Mouse (Mus musculus) neural tube, embryonic 13.5 days (tissue): ENCODE data around the gene Gm17409. TPM values are rescaled to one million over a fixed set of nuclear protein-coding genes. Genes with fewer than 3 reads are reported as not detected.

Experiments
- ATAC-seq: fragments of 200-750 bp; cut with Nextera tagmentation; 2 replicates; pipeline ENCODE4 v1.8.0; 2017; ENCODE audit warnings: low read depth, mild to moderate bottlenecking, moderate TSS enrichment, moderate library complexity
- H3K27ac ChIP-seq: fragments of 300-500 bp; sonication (generic); replicated peaks from 2 replicates; pipeline ENCODE4 v1.5.1; 2015; ENCODE audit warnings: moderate library complexity, mild to moderate bottlenecking, inconsistent platforms
- H3K27me3 ChIP-seq: fragments of 300-500 bp; sonication (generic); 2 replicates; pipeline ENCODE4 v1.6.1; 2015; ENCODE audit warnings: mild to moderate bottlenecking, inconsistent platforms
- H3K36me3 ChIP-seq: fragments of 300-500 bp; sonication (generic); 2 replicates; pipeline ENCODE4 v1.6.1; 2015; ENCODE audit warnings: mild to moderate bottlenecking, inconsistent platforms
- H3K4me1 ChIP-seq: fragments of 300-500 bp; sonication (generic); replicated peaks from 2 replicates; pipeline ENCODE4 v1.6.1; 2015; ENCODE audit warnings: inconsistent platforms
- H3K4me2 ChIP-seq: fragments of 300-500 bp; sonication (generic); 2 replicates; pipeline ENCODE4 v1.6.1; 2015; ENCODE audit warnings: inconsistent platforms, mild to moderate bottlenecking, moderate library complexity
- H3K4me3 ChIP-seq: fragments of 300-500 bp; sonication (generic); 2 replicates; pipeline ENCODE4 v1.5.1; 2015; ENCODE audit warnings: mild to moderate bottlenecking, inconsistent platforms
- H3K9ac ChIP-seq: fragments of 300-500 bp; sonication (generic); 2 replicates; pipeline ENCODE4 v1.6.1; 2015; ENCODE audit warnings: moderate library complexity, mild to moderate bottlenecking, inconsistent platforms
- H3K9me3 ChIP-seq: fragments of 300-500 bp; sonication (generic); 2 replicates; pipeline ENCODE4 v1.6.1; 2016; ENCODE audit warnings: inconsistent platforms
- WGBS: fragments of 180-500 bp; shearing (Covaris S2); methylation state at CpG from one replicate; pipeline ENCODE4 v1.1.7; 2015; 5-methylcytosine and 5-hydroxymethylcytosine counted together
- polyA plus RNA-seq: library from polyadenylated mRNA; unstranded; fragments of >200 nt; fragmentation: Nextera tagmentation; extraction: Ambion mirVana; gene quantifications from 2 replicates; pipeline ENCODE4 v1.2.1, GENCODE M21; 2015

Gm17409 gene
- polyA plus RNA-seq, result not detected in 2 replicates

DNA sequence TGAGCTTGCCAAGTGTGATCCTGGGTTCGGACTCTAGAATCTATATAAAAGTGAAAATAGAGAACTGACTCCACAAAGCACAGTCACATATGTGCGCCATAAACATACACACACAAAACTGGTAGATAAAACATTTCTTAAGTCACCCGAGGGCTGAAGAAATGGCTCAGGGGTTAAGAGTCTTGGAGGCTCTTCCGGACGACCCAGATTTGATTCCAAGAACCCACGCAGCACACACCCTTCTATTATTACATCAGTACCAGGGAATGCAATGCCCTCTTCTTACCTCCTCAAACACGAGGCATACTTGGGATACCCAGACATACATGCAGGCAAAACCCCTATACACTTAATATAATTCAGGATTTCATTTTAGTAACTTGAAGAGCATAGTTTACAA is at the start of gene Gm17409:
Gene Gm17409 (plus strand): TSS at position 301 of the 400 bp plus-strand sequence.
- Histone ChIP-seq H3K27me3 (no peaks in the 10 kb centered on the region), H3K4me1 (no peaks in the 10 kb centered on the region), H3K27ac (no peak within 1 kb of the TSS), H3K4me2 (no peak within 1 kb of the TSS), H3K36me3 (peaks cover 68% of the 10 kb centered on the region), H3K4me3 (no peak within 1 kb of the TSS), H3K9me3 (0 out of 2 replicates have a peak, but pooled peaks cover 4% of the 10 kb centered on the region), H3K9ac (no peak within 1 kb of the TSS)
- ATAC-seq, result no peak
- WGBS, result 93% methylated on average over 7 of the region's 7 CpGs

DNA sequence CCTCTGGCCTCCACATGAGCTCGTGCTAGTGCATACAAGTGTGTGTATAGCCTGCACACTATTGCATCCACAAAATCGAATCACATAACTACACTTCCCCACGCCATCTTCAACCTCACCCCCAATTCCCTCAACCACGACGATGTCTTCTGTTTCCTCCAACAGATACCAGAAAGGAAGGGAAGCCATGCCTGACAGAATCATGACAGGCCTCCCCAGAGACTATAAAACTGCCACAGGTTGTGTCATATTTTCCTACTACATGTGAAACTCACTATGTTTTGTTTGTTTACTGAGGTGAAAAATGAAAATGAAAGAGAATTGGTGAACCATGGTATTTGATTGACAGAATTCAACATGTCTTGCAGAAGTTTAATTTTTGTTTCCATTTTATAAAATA is 46.6 kb upstream of the Gm17409 start:
- Histone ChIP-seq H3K4me2 (no peak overlapping the region), H3K27ac (no peak overlapping the region), H3K9ac (no peak overlapping the region), H3K9me3 (no peaks in the 10 kb centered on the region), H3K4me3 (no peak overlapping the region), H3K27me3 (no peaks in the 10 kb centered on the region), H3K4me1 (no peaks in the 10 kb centered on the region), H3K36me3 (no peaks in the 10 kb centered on the region)
- WGBS, result 90% methylated on average over 5 of the region's 5 CpGs
- ATAC-seq, result no peak

DNA sequence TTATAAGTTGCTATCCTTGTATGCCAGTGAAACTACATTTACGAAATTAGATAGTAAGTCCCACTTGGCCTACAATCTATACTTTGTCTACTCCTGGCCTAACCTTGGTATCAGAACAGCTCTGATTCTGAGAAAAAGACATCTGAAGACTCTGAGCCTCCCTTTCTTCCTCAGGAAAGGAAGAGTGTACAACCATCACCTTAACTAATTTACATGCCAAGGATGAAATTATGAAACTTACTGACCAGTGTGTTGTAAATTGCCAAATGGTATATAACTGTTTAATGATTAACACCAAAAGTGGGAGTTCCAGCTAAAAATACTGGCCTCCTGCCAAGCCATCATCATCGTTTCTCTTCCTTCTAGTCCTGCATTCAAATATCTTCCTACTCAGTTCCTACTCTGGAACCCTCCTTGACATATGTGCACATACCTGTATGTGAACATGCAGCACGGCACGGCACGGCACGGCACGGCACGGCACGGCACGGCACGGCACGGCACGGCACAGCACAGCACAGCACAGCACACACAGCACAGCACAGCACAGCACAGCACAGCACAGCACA is 44.4 kb upstream of the Gm17409 start:
- Histone ChIP-seq H3K27ac (no peak overlapping the region), H3K9ac (no peak overlapping the region), H3K4me2 (no peak overlapping the region), H3K36me3 (no peaks in the 10 kb centered on the region), H3K4me3 (no peak overlapping the region), H3K4me1 (no peaks in the 10 kb centered on the region), H3K27me3 (no peaks in the 10 kb centered on the region), H3K9me3 (no peaks in the 10 kb centered on the region)
- no peak for ATAC-seq
- WGBS, result 92% methylated on average over 13 of the region's 13 CpGs

- no peak overlapping the region for H3K4me3 ChIP-seq
- H3K4me2 ChIP-seq, result no peak overlapping the region
- no peak overlapping the region for H3K9ac ChIP-seq
- ATAC-seq, result peak; percentile 49; the same call in 1 of the 2 replicates
- H3K27me3 ChIP-seq, result no peaks in the 10 kb centered on the region
- WGBS, result 93% methylated on average over 7 of the region's 7 CpGs
- H3K27ac ChIP-seq, result no peak overlapping the region
- H3K4me1 ChIP-seq, result 0 out of 2 replicates have a peak, but pooled peaks cover 6% of the 10 kb centered on the region
- no peaks in the 10 kb centered on the region for H3K9me3 ChIP-seq
- H3K36me3 ChIP-seq, result no peaks in the 10 kb centered on the region
These were observed 37.7 kb upstream of the Gm17409 start for GRCm38 (mm10) chr2:58432211-58432610.

- ATAC-seq, result no peak
- no peak overlapping the region for H3K9ac ChIP-seq
- no peak overlapping the region for H3K4me3 ChIP-seq
- no peak overlapping the region for H3K4me2 ChIP-seq
- H3K27ac ChIP-seq, result no peak overlapping the region
- H3K9me3 ChIP-seq, result no peaks in the 10 kb centered on the region
- H3K27me3 ChIP-seq, result no peaks in the 10 kb centered on the region
- 92% methylated on average over 2 of the region's 2 CpGs for WGBS
- H3K36me3 ChIP-seq, result no peaks in the 10 kb centered on the region
- H3K4me1 ChIP-seq, result 0 out of 2 replicates have a peak, but pooled peaks cover 6% of the 10 kb centered on the region
These were observed 36.6 kb upstream of the Gm17409 start for GRCm38 (mm10) chr2:58433317-58433716.

DNA sequence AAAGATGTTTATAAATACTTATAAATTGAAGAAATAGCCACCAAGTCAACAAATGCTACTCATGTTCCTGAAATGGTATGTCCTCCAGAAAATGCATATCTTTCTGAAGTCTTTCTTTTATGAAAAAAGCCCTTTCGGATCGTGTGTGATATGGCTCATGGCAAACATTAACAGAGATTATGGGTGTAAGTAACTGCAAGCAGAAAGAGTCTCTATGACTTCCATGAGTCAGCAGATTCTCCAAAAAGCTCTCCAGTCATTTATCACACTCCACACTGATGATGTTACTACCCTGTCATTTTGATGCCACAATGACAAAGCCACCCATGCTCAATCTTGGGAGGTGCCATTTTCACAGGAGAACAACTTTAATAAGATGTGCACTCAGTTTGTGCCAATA is 35.5 kb upstream of the Gm17409 start:
- H3K4me3 ChIP-seq, result no peak overlapping the region
- H3K9me3 ChIP-seq, result no peaks in the 10 kb centered on the region
- no peak overlapping the region for H3K4me2 ChIP-seq
- no peaks in the 10 kb centered on the region for H3K27me3 ChIP-seq
- no peak for ATAC-seq
- H3K9ac ChIP-seq, result no peak overlapping the region
- 0 out of 2 replicates have a peak, but pooled peaks cover 2% of the 10 kb centered on the region for H3K36me3 ChIP-seq
- H3K27ac ChIP-seq, result no peak overlapping the region
- H3K4me1 ChIP-seq, result 0 out of 2 replicates have a peak, but pooled peaks cover 6% of the 10 kb centered on the region
- 90% methylated on average over 2 of the region's 2 CpGs for WGBS

GRCm38 (mm10) chr2:58435507-58435906 is 34.4 kb upstream of the Gm17409 start:
- Histone ChIP-seq H3K27me3 (no peaks in the 10 kb centered on the region), H3K4me2 (no peak overlapping the region), H3K4me3 (no peak overlapping the region), H3K4me1 (0 out of 2 replicates have a peak, but pooled peaks cover 6% of the 10 kb centered on the region), H3K9ac (no peak overlapping the region), H3K9me3 (no peaks in the 10 kb centered on the region), H3K36me3 (0 out of 2 replicates have a peak, but pooled peaks cover 2% of the 10 kb centered on the region), H3K27ac (peak overlapping the region; percentile 28; the same call in 1 of the 2 replicates)
- peak; percentile 67; the same call in 1 of the 2 replicates for ATAC-seq
- WGBS, result 73% methylated on average over 13 of the region's 13 CpGs

DNA sequence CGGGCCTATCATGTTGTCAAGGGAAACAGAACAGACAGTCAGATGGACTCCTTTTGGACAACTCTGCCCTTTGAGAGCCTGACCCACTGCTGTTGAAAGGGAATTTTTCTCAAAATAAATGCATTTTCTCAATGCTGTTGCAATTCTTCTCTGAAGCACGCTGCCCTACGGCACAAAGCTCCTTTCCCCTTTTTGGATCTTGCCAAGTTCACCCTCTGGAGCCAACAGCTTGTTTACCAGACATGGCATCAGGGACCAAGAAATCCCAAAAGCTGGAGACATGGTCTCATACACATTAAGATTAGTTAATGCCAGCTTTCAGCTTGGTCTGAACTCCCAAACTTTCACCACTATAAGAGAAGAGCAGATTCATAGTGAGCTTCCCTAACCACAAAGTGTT is 33.0 kb upstream of the Gm17409 start:
- no peak overlapping the region for H3K4me2 ChIP-seq
- ATAC-seq, result no peak
- 0 out of 2 replicates have a peak, but pooled peaks cover 6% of the 10 kb centered on the region for H3K4me1 ChIP-seq
- H3K9ac ChIP-seq, result no peak overlapping the region
- 0 out of 2 replicates have a peak, but pooled peaks cover 2% of the 10 kb centered on the region for H3K36me3 ChIP-seq
- no peak overlapping the region for H3K27ac ChIP-seq
- H3K9me3 ChIP-seq, result no peaks in the 10 kb centered on the region
- H3K4me3 ChIP-seq, result no peak overlapping the region
- H3K27me3 ChIP-seq, result no peaks in the 10 kb centered on the region
- 80% methylated on average over 3 of the region's 3 CpGs for whole genome bisulfite sequencing

DNA sequence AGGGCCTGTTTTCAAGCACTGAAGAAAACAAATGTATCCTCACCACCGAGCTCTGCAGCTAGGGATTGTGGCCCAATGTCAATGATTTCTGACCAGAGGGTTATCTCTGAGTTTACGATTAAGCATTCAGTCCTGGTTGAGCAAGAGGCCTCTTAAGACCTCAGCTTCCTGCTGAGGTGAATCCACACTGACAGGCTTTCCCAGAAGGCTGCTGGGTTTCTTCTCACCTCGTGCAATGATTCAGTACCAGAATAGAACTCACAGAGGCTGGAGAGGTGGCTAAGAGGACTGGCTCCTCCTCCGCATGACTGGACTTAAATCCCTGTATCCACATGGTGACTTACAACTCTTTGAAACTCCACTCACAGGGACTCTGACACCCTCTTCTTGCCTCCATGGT is 26.8 kb upstream of the Gm17409 start:
- no peak overlapping the region for H3K4me3 ChIP-seq
- no peaks in the 10 kb centered on the region for H3K9me3 ChIP-seq
- ATAC-seq, result no peak
- 83% methylated on average over 4 of the region's 4 CpGs for WGBS
- no peak overlapping the region for H3K4me2 ChIP-seq
- H3K4me1 ChIP-seq, result no peaks in the 10 kb centered on the region
- no peaks in the 10 kb centered on the region for H3K27me3 ChIP-seq
- H3K9ac ChIP-seq, result no peak overlapping the region
- peaks cover 18% of the 10 kb centered on the region for H3K36me3 ChIP-seq
- H3K27ac ChIP-seq, result no peak overlapping the region

- no peak overlapping the region for H3K4me3 ChIP-seq
- H3K27me3 ChIP-seq, result no peaks in the 10 kb centered on the region
- no peak overlapping the region for H3K27ac ChIP-seq
- H3K9me3 ChIP-seq, result no peaks in the 10 kb centered on the region
- no peak for ATAC-seq
- peaks cover 19% of the 10 kb centered on the region for H3K36me3 ChIP-seq
- H3K4me2 ChIP-seq, result no peak overlapping the region
- H3K9ac ChIP-seq, result no peak overlapping the region
- WGBS, result 93% methylated on average over 15 of the region's 15 CpGs
- no peaks in the 10 kb centered on the region for H3K4me1 ChIP-seq
These were observed 22.9 kb upstream of the Gm17409 start for GRCm38 (mm10) chr2:58447001-58447400.

- Histone ChIP-seq H3K27ac (no peak overlapping the region), H3K4me2 (no peak overlapping the region), H3K36me3 (peaks cover 24% of the 10 kb centered on the region), H3K4me1 (no peaks in the 10 kb centered on the region), H3K4me3 (no peak overlapping the region), H3K9ac (no peak overlapping the region), H3K27me3 (no peaks in the 10 kb centered on the region), H3K9me3 (0 out of 2 replicates have a peak, but pooled peaks cover 3% of the 10 kb centered on the region)
- no peak for ATAC-seq
- 88% methylated on average over 16 of the region's 16 CpGs for WGBS
These were observed 15.6 kb upstream of the Gm17409 start for GRCm38 (mm10) chr2:58454095-58454865.

GRCm38 (mm10) chr2:58456843-58457487 is 13.0 kb upstream of the Gm17409 start:
- no peak for ATAC-seq
- H3K27me3 ChIP-seq, result no peaks in the 10 kb centered on the region
- H3K27ac ChIP-seq, result no peak overlapping the region
- 93% methylated on average over 8 of the region's 8 CpGs for WGBS
- no peak overlapping the region for H3K9ac ChIP-seq
- H3K4me2 ChIP-seq, result no peak overlapping the region
- H3K9me3 ChIP-seq, result 0 out of 2 replicates have a peak, but pooled peaks cover 3% of the 10 kb centered on the region
- no peak overlapping the region for H3K4me3 ChIP-seq
- no peaks in the 10 kb centered on the region for H3K4me1 ChIP-seq
- peaks cover 41% of the 10 kb centered on the region for H3K36me3 ChIP-seq
